Mouse (Mus musculus) kidney, postnatal 25 days (tissue): ENCODE measurements around the gene Mrtfa.

ENCODE experiments used
- DNase-seq, 2 experiments: peaks; one replicate each; pipeline ENCODE4 v3.0.0; 2021; ENCODE audit warnings: mixed read lengths in 2 of 2

Mrtfa gene

GRCm38 (mm10) chr15:81098689-81099088, 91.9 kb downstream of the Mrtfa start:
- DNase-seq, result no peak

- no peak for DNase-seq
Observed at GRCm38 (mm10) chr15:81097896-81098295, 92.7 kb downstream of the Mrtfa start.

GRCm38 (mm10) chr15:81097456-81097855, 93.1 kb downstream of the Mrtfa start:
- DNase-seq, result no peak

GRCm38 (mm10) chr15:81096329-81097055, 94.1 kb downstream of the Mrtfa start:
- DNase-seq, result no peak

- no peak for DNase-seq
Observed at GRCm38 (mm10) chr15:81093032-81093431, 97.5 kb downstream of the Mrtfa start.

- no peak for DNase-seq
Observed at GRCm38 (mm10) chr15:81091718-81092117, 98.8 kb downstream of the Mrtfa start.

- no peak for DNase-seq
Observed at GRCm38 (mm10) chr15:81087529-81087928, 103.0 kb downstream of the Mrtfa start.

GRCm38 (mm10) chr15:81086644-81087480, 103.7 kb downstream of the Mrtfa start:
- peak; percentile 38 to 66 for DNase-seq

- no peak for DNase-seq
Observed at GRCm38 (mm10) chr15:81083826-81084225, 106.7 kb downstream of the Mrtfa start.

- peak; percentile 35 to 50 for DNase-seq
Observed at GRCm38 (mm10) chr15:81083281-81083680, 107.3 kb downstream of the Mrtfa start.

GRCm38 (mm10) chr15:81081216-81081615, 109.3 kb downstream of the Mrtfa start:
- no peak for DNase-seq

- DNase-seq, result no peak
Observed at GRCm38 (mm10) chr15:81080405-81080804, 110.2 kb downstream of the Mrtfa start.

- no peak for DNase-seq
Observed at GRCm38 (mm10) chr15:81079255-81079654, 111.3 kb downstream of the Mrtfa start.

- DNase-seq, result peak in 1 of 2 experiments; percentile 52
Observed at GRCm38 (mm10) chr15:81077551-81077950, 113.0 kb downstream of the Mrtfa start.

- DNase-seq, result no peak
Observed at GRCm38 (mm10) chr15:81074543-81074942, 116.0 kb downstream of the Mrtfa start.

GRCm38 (mm10) chr15:81073751-81074150, 116.8 kb downstream of the Mrtfa start:
- DNase-seq, result no peak

GRCm38 (mm10) chr15:81072748-81073147, 117.8 kb downstream of the Mrtfa start:
- DNase-seq, result peak in 1 of 2 experiments; percentile 65

GRCm38 (mm10) chr15:81070470-81070869, 120.1 kb downstream of the Mrtfa start:
- DNase-seq, result no peak

- DNase-seq, result no peak
Observed at GRCm38 (mm10) chr15:81068641-81069381, 121.7 kb downstream of the Mrtfa start.

GRCm38 (mm10) chr15:81067761-81068160, 122.8 kb downstream of the Mrtfa start:
- DNase-seq, result no peak

- DNase-seq, result no peak
Observed at GRCm38 (mm10) chr15:81066976-81067375, 123.6 kb downstream of the Mrtfa start.

GRCm38 (mm10) chr15:81064661-81065060, 125.9 kb downstream of the Mrtfa start:
- no peak for DNase-seq

GRCm38 (mm10) chr15:81064143-81064542, 126.4 kb downstream of the Mrtfa start:
- peak in 1 of 2 experiments; percentile 55 for DNase-seq
